In the genomic region with DNA sequence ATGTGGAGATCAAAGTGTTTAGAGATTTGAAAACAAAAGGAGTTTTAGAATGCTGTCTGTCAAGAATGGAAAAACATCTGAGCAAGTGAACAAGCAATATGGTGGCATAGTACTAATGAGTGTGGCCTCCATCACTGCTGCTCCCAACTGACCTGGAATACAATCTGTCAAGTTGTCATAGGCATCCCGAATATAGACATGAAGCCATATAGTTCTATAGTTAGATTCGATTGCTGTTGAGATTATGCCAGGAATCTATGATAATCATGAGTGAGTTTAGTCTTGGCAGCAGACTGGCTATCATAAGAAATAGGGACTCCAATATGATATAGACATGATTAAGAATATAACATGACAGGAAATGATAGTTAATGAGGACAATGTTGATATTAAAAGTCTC, we compare ENCODE assay signal across 22 mouse cellular contexts.
DNase-seq lines count a peak whose midpoint lies in the region; ATAC-seq and TF ChIP-seq lines count a peak whose summit lies in the region.
"Had no signal": no experiment of that assay in that cellular context is flagged by ENCODE, and none has a peak within 500 bp of the region (broad histone marks: within the 10 kb centered on the region; RNA-seq: fewer than 3 reads in every experiment).

No protein-coding gene starts in this region.

- no peaks in the 10 kb centered on the region for H3K4me1 ChIP-seq in forebrain, embryonic 14.5 days (ENCODE audit: control insufficient read depth, insufficient read depth, low read length)
- H3K4me1 ChIP-seq in forebrain, embryonic 10.5 days, result no peaks in the 10 kb centered on the region
- no peaks in the 10 kb centered on the region for H3K4me1 ChIP-seq in forebrain, postnatal 0 days (ENCODE audit: insufficient read depth)
- H3K4me1 ChIP-seq in forebrain, embryonic 11.5 days (replicated peaks; ENCODE audit: control insufficient read depth, insufficient read depth, low read length), result no peaks in the 10 kb centered on the region
- no peaks in the 10 kb centered on the region for H3K4me1 ChIP-seq in kidney, embryonic 15.5 days
- H3K4me1 ChIP-seq: embryonic facial prominence, embryonic 10.5 days; embryonic facial prominence, embryonic 12.5 days had no signal

- H3K36me3 ChIP-seq in forebrain, embryonic 14.5 days (ENCODE audit: control insufficient read depth, insufficient read depth, low read length), result no peaks in the 10 kb centered on the region
- H3K36me3 ChIP-seq in forebrain, embryonic 10.5 days (replicated peaks), result no peaks in the 10 kb centered on the region
- no peaks in the 10 kb centered on the region for H3K36me3 ChIP-seq in forebrain, postnatal 0 days (ENCODE audit: insufficient read depth)
- H3K36me3 ChIP-seq in forebrain, embryonic 11.5 days (ENCODE audit: control insufficient read depth, insufficient read depth, low read length), result no peaks in the 10 kb centered on the region
- H3K36me3 ChIP-seq in kidney, embryonic 15.5 days, result no peaks in the 10 kb centered on the region
- H3K36me3 ChIP-seq: embryonic facial prominence, embryonic 10.5 days; embryonic facial prominence, embryonic 12.5 days; G1E had no signal

- TF ChIP-seq CTCF in forebrain, postnatal 0 days (IDR thresholded peaks at IDR 0.05; ENCODE audit: low read depth), result no peak

- no peak for ATAC-seq in forebrain, embryonic 14.5 days
- peak; percentile 56; the same call in 1 of the 2 replicates for ATAC-seq in forebrain, postnatal 0 days
- ATAC-seq in forebrain, embryonic 11.5 days (replicated peaks; ENCODE audit: low FRiP score), result no peak
- no peak for ATAC-seq in kidney, embryonic 15.5 days (replicated peaks; ENCODE audit: low FRiP score)
- ATAC-seq: activated CD4-positive, CD25-positive, alpha-beta regulatory T cell, adult 4 months; CD4-positive, CD25-positive, alpha-beta regulatory T cell, adult 4 months; forebrain, embryonic 16.5 days; Patski had no signal

- no peak overlapping the region for H3K9ac ChIP-seq in forebrain, embryonic 14.5 days (ENCODE audit: low read length)
- H3K9ac ChIP-seq in forebrain, postnatal 0 days, result no peak overlapping the region
- no peak overlapping the region for H3K9ac ChIP-seq in forebrain, embryonic 11.5 days (ENCODE audit: low read length)
- no peak overlapping the region for H3K9ac ChIP-seq in kidney, embryonic 15.5 days
- H3K9ac ChIP-seq: embryonic facial prominence, embryonic 12.5 days had no signal

- H3K4me3 ChIP-seq in forebrain, embryonic 14.5 days (ENCODE audit: low read depth, low read length), result no peak overlapping the region
- no peak overlapping the region for H3K4me3 ChIP-seq in forebrain, embryonic 10.5 days
- no peak overlapping the region for H3K4me3 ChIP-seq in forebrain, postnatal 0 days (ENCODE audit: low read depth, low read length)
- H3K4me3 ChIP-seq in forebrain, embryonic 11.5 days (ENCODE audit: low read depth, low read length), result no peak overlapping the region
- H3K4me3 ChIP-seq in kidney, embryonic 15.5 days (replicated peaks), result no peak overlapping the region
- H3K4me3 ChIP-seq: embryonic facial prominence, embryonic 10.5 days; embryonic facial prominence, embryonic 12.5 days had no signal

- 61% methylated on average over 2 of the region's 2 CpGs for WGBS in forebrain, embryonic 14.5 days
- WGBS in forebrain, embryonic 10.5 days, result 88% methylated on average over 2 of the region's 2 CpGs
- 68% methylated on average over 2 of the region's 2 CpGs for WGBS in forebrain, postnatal 0 days
- 92% methylated on average over 2 of the region's 2 CpGs for WGBS in forebrain, embryonic 11.5 days
- 85% methylated on average over 2 of the region's 2 CpGs for WGBS in kidney, embryonic 15.5 days

- H3K9me3 ChIP-seq in forebrain, embryonic 14.5 days (replicated peaks; ENCODE audit: control insufficient read depth, low read length), result no peaks in the 10 kb centered on the region
- no peaks in the 10 kb centered on the region for H3K9me3 ChIP-seq in forebrain, embryonic 10.5 days
- H3K9me3 ChIP-seq in forebrain, postnatal 0 days (ENCODE audit: low read length), result no peaks in the 10 kb centered on the region
- no peaks in the 10 kb centered on the region for H3K9me3 ChIP-seq in forebrain, embryonic 11.5 days (ENCODE audit: control insufficient read depth, low read length)
- H3K9me3 ChIP-seq in kidney, embryonic 15.5 days (replicated peaks), result no peaks in the 10 kb centered on the region
- H3K9me3 ChIP-seq: embryonic facial prominence, embryonic 10.5 days; embryonic facial prominence, embryonic 12.5 days had no signal

- H3K27ac ChIP-seq in forebrain, embryonic 14.5 days (ENCODE audit: low read depth, low read length), result no peak overlapping the region
- no peak overlapping the region for H3K27ac ChIP-seq in forebrain, embryonic 10.5 days
- H3K27ac ChIP-seq in forebrain, postnatal 0 days (ENCODE audit: low read depth, low read length), result no peak overlapping the region
- H3K27ac ChIP-seq in forebrain, embryonic 11.5 days (ENCODE audit: low read depth, low read length), result no peak overlapping the region
- H3K27ac ChIP-seq in kidney, embryonic 15.5 days, result no peak overlapping the region
- H3K27ac ChIP-seq: embryonic facial prominence, embryonic 10.5 days; embryonic facial prominence, embryonic 12.5 days had no signal

- H3K4me2 ChIP-seq in forebrain, embryonic 14.5 days (ENCODE audit: low read length), result no peak overlapping the region
- H3K4me2 ChIP-seq in forebrain, postnatal 0 days (ENCODE audit: low read depth), result no peak overlapping the region
- no peak overlapping the region for H3K4me2 ChIP-seq in forebrain, embryonic 11.5 days (ENCODE audit: low read depth, low read length, severe bottlenecking)
- H3K4me2 ChIP-seq in kidney, embryonic 15.5 days, result no peak overlapping the region
- H3K4me2 ChIP-seq: embryonic facial prominence, embryonic 12.5 days had no signal

- H3K27me3 ChIP-seq in forebrain, embryonic 14.5 days (replicated peaks; ENCODE audit: control insufficient read depth, insufficient read depth, low read length), result no peaks in the 10 kb centered on the region
- no peaks in the 10 kb centered on the region for H3K27me3 ChIP-seq in forebrain, embryonic 10.5 days (ENCODE audit: poor library complexity, severe bottlenecking)
- no peaks in the 10 kb centered on the region for H3K27me3 ChIP-seq in forebrain, postnatal 0 days (ENCODE audit: insufficient read depth, low read length)
- no peaks in the 10 kb centered on the region for H3K27me3 ChIP-seq in forebrain, embryonic 11.5 days (ENCODE audit: control insufficient read depth, insufficient read depth, low read length)
- H3K27me3 ChIP-seq in kidney, embryonic 15.5 days, result no peaks in the 10 kb centered on the region
- H3K27me3 ChIP-seq: CH12.LX; embryonic facial prominence, embryonic 12.5 days; Patski had no signal

- DNase-seq in forebrain, embryonic 14.5 days (ENCODE audit: low spot score), result peak; percentile 54
- DNase-seq in forebrain, embryonic 10.5 days (ENCODE audit: extremely low spot score, low spot score), result no peak
- DNase-seq in forebrain, postnatal 0 days, result peak; percentile 10
- no peak for DNase-seq in forebrain, embryonic 11.5 days (ENCODE audit: low spot score)
- DNase-seq: adrenal gland, adult 8-10 months; adrenal gland, postnatal 14 days; adrenal gland, postnatal 36 days; B cell, adult 2 months; cerebellum, adult 11-12 months; cerebellum, adult 2 months; cerebellum, adult 9-10 months; cerebellum, postnatal 10 days; cerebellum, postnatal 25 days had no signal

Comparison
In these comparisons a context has a peak if more than half of its experiments do, and no peak if none do; other contexts are left out.
1. DNase-seq: peak in forebrain, embryonic 14.5 days (single experiment) and forebrain, postnatal 0 days (single experiment); none in forebrain, embryonic 10.5 days (single experiment) and forebrain, embryonic 11.5 days (single experiment).